Mouse (Mus musculus): ENCODE data around the gene Syt1. TPM values are rescaled to one million over a fixed set of nuclear protein-coding genes. Genes with fewer than 3 reads are reported as not detected.

Gene Syt1
- under 1 TPM; 0.05 to 0.06 TPM for total RNA-seq (2021)

DNA sequence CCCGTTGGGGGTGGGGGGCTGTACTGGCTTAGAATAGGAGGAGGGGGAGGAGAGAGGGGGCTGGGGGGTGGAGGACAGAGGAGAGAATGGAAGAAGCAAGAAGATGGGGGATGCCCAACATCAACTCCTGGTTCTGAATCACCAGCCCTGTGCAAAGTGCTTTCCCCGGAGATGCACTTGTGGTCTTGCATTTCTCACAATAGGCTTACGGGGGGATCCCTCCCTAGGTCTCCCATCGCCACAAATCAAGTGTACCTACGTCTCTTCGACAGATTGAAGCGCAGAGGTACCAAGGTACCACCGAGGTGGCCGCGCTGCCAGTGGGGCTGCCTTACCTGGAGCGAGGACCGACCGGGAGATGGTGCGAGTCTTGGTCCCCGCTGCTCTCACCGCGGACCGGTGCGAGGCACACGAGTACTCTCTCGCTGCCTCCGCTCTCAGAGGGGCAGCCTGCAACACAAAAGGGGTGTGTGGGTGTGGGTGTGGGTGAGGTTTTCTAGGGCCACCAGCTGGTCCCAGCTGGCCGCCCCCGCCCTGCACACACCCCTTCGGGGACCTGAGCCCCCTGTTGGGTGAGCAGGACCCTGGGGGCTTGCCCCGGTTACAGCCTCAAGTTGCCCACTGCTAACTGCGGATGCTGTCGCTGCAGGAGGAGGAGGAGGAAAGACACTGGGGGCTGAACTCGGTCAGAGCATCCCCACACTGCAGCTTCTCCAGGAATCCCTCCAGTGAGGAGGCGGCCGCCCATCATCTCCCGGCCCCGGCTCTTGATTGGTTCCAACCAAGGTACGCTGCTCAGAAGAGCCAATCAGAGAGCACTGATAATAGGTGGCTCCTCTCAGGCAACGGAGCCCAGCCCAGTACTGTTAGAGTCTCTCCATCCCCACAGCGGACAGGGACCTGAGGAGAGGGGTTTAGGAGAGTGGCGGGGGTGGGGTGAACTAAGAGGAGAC, at the start of gene Syt1:
Syt1 (minus strand) TSS at position 742 of the 953 bp plus-strand sequence.
- no peak for DNase-seq (ENCODE audit: low spot score)
- intact Hi-C loops (cut with DNase I) = no loop called here

DNA sequence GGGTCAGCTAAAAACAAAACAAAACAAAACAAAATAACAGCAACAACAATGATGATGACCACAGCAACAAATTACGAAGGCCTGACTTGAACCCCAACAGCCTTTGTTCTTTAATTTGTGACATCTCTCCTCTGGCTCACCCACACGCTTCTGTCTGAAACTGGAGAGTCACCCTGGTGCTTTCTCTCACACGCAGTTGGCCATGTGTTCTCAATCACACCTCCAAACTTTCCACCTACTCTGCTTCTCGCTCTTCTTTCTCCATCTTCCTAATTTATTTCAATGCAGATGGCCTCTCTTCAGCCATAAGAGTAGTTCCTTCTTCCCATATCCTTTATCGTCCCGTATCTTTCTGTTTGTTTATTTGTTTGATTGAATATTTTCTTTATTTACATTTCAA, 45.7 kb upstream of the Syt1 start:
- no peak for DNase-seq (ENCODE audit: low spot score)
- intact Hi-C loops (cut with DNase I) = no loop called here

DNA sequence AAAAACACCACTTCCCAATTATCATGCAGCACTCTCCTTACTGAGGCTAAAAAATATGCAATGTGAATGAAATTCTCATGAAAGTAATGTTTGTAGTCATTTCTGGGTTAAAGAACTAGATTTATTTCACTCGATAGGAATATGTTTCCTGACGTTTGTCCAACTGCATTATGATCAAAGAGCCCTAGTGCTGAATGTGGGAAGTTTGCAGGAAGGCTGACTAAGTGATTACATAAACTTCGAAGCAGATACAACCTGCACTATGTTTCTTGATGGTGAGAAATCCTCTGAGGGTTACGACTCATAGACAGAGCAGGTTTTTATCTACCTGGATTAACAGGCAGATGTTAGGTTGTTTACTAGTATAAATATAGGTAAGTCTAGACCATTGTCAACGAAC, 36.8 kb upstream of the Syt1 start:
- DNase-seq (ENCODE audit: low spot score) = no peak
- intact Hi-C loops (cut with DNase I) = no loop called here

DNA sequence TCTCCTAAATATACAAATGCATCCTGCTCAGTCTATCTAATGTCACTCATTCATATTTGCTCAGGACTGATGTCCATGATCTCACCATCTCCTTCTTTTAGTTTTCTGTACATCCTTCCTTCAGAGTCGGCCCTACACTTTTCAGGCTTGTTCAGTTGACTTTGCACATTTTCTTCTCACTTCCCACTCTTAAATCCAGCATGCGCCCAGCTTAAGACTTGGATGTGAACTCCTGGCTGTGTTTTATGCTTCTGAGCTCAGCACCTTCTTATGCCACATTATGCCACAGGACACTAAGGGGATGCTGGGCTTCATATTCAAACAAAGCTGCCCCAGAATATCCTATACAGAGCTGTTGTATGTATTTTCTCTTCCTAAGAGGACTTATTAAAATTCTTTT, 36.2 kb upstream of the Syt1 start:
- intact Hi-C loops (cut with DNase I) = no loop called here

DNA sequence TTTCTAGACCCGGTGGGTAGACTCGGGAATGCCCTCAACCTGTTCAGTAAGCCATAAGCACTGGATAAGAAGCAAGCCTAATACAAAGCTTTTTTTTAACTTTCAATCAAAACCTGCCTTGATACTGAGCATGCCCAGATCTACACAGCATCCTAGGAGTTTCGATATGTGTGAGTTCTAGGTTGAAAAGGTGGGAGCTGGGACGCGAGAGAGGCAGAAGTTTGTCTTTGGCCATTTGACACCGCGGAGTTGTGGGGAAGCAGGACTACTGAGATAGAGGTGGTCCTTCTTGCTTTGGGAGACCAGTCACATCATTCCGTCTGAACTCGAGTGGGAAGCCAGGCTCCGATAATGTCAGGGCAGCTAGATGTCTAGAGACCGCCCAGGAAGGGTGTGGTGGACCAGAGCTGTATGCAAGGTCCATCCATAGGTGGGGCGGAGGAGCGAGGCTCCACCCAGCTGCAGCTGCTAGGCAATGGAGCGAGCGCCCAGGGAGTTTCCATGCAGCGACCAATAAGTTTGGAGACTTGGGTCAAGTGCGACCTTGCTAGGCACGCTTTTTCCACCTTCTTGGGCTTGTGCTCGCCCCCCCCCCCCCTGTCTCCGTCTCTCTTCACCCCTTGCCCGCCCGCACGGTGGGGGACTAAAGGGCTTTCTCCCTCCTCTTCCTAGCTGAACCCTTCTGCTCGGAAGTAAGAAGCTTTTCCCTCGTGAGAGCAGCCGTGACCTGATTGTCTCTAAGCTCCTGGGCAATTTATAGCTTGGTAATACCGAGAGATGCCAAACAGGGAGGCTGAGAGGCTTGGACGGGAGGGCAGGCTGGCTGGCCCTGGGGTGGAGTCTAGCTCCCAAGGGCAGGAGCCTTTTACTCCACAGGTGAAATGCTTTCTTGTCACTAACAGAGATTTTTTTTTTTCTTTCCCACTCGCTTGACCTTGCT, 714 bp upstream of the Syt1 start:
- intact Hi-C loops (cut with DNase I) = no loop called here
- no peak for DNase-seq (ENCODE audit: low spot score)

More for the DNA sequence above, 36.2 kb upstream of the Syt1 start:
- DNase-seq (ENCODE audit: low spot score) = no peak

DNA sequence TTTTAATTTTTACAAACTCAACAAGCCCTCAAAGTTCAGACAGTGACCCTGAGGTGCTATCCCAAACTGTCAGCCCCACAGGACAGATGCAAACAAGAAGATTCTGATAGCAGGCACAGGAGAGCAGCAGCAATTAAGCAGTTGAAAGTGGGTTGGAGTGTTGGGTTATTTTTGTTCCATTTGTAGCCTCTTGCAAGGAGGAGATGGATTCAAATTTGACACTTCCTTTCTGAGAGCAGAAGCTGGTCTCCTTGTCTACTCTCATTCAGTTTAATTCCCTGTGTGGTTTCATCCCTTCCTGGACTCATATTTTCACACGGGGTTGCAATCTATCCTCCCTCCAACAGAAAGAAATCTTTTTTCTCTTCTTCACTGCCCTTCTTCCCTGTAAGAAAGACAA, 951 bp downstream of the Syt1 start:
- intact Hi-C loops (cut with DNase I) = loop anchor here (2.0 kb wide), 1 partner anchor 61 kb away; no protein-coding TSS in a partner anchor
- no peak for DNase-seq (ENCODE audit: low spot score)

DNA sequence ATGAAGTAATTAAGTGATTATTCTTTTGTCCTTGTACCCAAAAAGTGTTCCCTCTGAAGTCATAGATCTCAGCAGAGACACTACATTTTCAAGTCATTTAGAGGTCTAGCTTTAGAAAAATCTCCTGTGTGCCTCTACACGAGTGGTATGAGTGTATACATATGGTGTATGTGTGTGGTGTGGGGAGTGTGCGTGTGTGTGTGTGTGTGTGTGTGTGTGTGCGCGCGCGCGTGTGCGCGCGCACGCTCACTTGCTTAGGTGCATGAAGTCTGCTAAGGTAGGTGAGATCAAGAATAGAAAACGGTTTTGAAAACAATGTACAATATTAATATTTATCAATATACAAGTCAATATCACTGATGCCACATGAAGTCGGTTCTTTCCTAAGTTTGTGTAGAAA, 2.3 kb downstream of the Syt1 start:
- DNase-seq (ENCODE audit: low spot score) = no peak
- intact Hi-C loops (cut with DNase I) = loop anchor here (2.0 kb wide), 1 partner anchor 62 kb away; no protein-coding TSS in a partner anchor

DNA sequence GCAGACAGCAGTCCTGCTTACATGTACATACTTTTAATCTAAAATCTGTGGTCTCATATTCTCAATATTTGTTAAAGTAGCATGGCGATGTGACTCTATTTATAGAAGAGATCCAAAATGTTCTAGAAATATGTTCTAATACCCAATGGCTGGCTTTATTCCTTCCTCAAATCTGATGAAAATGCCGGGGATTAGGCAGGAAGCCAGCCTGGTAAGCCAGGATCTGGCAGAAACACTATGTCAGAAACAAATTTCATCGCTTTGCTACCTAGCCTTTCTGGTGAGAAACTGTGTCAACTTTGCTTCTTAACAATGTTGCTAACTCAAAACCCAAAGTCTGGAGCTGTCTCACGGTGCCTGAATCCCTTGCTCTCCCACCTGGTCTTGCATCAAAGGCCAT, 7.3 kb downstream of the Syt1 start:
- intact Hi-C loops (cut with DNase I) = no loop called here
- no peak for DNase-seq (ENCODE audit: low spot score)

DNA sequence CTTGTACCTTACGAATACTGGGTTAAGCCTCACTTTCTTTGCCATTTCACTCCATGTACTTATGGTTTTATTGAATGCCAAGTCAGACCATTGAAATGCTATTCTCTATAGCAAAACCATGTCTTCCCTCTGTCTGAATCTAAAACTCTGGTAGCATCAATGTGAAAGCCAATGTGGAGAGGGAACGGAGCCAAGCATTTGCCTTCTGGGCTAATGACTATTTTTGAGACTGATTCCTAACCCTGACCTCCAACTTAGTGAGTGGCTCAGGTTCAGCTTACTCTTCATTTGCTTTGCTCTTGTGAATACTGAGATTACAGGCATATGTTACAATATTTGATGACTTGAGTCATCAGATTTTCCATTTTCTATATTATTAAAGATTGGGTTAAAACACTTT, 23.5 kb downstream of the Syt1 start:
- DNase-seq (ENCODE audit: low spot score) = no peak
- intact Hi-C loops (cut with DNase I) = no loop called here

DNA sequence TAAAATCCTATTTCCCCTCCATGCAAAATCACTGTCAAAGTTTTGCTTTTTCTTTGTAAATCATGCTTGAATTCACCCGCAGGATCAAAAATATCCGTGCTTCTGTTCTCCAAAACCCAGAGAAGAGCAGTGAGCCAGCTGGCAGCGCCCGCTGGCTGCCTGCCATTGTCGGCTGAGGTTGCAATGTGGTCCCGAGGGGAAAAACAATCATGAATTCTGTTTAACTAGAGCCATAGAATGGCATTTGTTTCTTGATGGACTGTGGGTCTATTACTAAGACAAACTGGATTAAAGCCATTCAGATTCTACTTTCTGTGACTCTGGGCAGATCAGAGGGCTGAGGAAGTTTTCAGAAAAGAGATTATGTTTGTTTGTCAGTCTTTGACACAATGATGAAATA, 31.1 kb downstream of the Syt1 start:
- intact Hi-C loops (cut with DNase I) = no loop called here
- peak; percentile 9 for DNase-seq (ENCODE audit: low spot score)

DNA sequence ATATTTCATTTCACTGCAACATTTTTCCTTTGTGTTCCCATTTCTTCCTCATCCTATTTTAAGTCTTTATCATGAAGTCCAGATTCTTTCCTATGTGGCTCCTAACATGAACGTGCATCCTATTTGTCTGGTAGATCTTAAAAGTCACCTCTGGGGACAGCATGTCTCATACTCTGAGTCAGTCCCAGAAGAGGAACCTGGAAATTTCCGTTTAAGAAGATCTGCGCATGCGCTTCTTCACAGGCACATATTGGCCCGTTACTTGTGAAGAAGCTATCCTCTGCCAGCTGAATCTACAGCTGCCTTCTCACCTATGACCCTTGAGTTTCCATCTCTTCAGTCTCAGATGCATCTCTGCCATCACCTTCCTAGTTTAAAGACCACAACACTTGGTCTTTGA, 55.8 kb downstream of the Syt1 start:
- intact Hi-C loops (cut with DNase I) = no loop called here

DNA sequence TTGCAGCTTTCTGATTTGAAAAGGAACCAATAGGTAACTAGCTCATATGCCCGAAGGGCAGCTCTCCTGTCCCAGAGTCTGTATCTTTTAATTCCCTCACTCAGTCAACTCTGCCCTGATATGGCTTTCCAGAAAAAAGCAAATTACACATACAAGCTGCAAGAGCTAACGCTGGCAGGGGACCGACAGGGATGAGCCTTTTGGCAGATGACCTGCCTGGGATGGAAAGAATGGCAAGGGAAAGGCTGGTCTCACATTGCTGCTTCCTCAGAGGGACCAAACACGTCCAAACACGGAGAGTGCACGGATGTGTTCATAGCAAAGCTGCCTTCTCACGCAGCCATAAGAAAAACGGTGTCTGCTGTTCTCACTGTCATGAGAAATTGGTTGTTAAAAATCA, 58.6 kb downstream of the Syt1 start:
- DNase-seq (ENCODE audit: low spot score) = no peak

More for the DNA sequence above, 55.8 kb downstream of the Syt1 start:
- no peak for DNase-seq (ENCODE audit: low spot score)

DNA sequence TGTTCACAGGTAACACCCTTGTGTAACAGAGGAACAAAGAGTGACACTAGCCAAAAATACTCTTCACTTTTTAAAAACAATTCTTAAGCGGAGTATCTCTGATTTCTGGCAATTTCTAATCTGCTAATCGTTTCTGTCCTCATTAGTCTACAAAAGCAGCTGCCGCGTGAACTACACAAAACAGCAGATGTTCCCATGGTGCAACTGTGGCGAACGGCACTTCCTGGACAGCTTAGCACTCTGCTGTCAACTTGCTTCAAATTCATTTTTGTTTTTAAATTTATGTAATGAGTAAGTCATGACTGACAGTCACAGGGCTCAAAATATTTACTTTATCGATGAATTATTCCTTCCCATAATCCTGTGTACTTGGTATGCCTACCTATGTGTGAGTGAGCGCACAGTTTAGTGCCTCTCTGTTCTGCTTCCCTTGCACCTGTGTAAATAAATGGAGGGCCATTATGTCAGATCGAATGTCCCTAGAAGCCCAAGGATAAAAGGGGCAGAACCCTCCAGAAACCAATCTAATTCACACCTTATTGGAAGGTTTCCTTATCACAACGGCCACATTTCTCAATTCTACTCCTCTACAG, 73.8 kb downstream of the Syt1 start:
- intact Hi-C loops (cut with DNase I) = no loop called here
- DNase-seq (ENCODE audit: low spot score) = no peak

More for the DNA sequence above, 58.6 kb downstream of the Syt1 start:
- intact Hi-C loops (cut with DNase I) = no loop called here

DNA sequence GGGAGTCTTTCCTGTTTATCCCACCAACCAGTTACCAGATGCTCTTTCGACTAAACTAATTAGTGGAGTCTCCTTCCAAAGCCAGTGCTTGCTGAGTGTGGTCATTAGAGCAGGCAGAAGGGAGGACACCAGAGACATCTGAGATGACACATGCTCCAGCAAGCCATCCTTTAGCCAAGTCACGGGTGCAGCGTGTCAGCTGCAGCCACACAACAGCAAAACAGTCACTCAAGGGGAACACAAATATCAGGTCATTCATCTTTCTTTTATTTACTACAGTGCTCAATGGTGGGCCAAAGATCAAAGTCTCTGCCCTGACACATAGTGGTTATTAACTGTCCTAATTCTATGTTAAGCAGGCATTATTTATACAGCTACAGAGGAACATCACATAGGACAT, 80.5 kb downstream of the Syt1 start:
- DNase-seq (ENCODE audit: low spot score) = no peak
- intact Hi-C loops (cut with DNase I) = no loop called here

DNA sequence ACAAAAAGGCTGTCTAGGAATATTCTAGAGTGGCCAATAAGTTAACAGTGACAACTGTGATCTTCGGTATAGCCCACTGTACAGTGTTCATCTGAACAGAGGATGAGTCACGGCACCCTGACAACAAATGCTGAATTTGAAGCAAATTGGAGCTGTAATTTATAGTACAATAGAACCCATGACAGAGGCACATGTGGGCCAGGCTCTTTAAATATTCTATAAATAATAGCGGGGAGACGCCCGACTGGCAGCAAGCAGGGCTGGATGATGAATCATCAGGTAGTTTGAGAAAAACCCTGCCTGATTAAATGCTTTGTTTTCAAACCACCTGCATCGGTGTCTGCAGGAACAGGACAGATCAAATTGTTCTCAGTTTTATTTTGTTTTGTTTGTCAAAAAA, 81.1 kb downstream of the Syt1 start:
- intact Hi-C loops (cut with DNase I) = no loop called here
- no peak for DNase-seq (ENCODE audit: low spot score)

DNA sequence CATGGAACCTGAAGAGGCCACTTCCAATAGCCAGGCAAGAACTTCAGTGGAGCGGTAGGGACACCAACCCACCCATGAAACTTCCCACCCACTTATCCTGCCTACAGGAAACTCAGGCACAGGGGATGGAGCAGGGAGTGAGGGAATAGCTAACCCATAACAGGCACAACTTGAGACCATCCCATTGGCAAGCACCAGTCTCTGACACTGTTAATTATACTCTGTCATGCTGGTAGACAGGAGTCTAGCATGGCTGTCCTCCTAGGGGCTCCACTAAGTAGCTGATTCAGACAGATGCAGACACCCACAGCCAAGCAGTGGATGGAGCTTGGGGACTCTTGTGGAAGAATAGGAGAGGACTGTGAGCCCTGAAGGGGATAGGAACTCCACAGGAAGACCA, 105.5 kb downstream of the Syt1 start:
- DNase-seq (ENCODE audit: low spot score) = no peak
- intact Hi-C loops (cut with DNase I) = no loop called here

DNA sequence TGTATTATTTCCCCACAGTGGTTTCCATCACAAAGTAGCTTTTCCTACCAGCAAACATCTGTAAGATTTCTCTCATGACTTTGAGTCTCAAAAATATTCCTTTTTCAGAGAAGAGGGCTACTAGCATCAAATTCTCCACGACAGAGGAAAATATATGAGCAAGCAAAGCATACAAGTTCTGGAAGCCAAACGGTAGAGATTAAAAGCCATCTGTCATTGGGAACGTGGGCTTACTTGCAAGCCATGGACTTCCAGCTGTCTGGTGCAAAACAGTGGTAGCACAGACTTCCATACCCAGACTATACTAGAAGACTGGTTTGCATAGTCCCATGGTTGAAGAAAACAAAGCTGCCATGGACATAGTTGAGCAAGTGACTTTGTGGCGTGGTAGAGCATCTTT, 106.4 kb downstream of the Syt1 start:
- intact Hi-C loops (cut with DNase I) = no loop called here
- DNase-seq (ENCODE audit: low spot score) = no peak

DNA sequence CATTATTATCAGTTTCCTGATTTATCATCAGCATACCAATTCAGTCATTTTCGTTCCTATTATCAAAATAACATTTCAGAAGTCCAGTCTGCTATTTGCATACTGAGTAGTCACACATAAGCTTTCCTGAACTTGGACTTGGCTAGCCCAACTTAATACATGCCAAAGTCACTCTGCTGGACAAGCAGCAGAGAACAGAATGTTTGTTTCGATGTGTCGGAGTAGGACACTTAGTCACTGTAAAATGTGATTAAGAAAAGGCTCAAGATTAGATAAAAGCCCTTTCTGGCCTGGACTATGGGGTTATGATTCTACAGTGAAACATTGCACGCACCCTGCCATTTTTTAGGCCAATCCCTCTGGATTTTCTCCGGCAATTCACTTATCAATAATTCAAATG, 114.3 kb downstream of the Syt1 start:
- intact Hi-C loops (cut with DNase I) = no loop called here

DNA sequence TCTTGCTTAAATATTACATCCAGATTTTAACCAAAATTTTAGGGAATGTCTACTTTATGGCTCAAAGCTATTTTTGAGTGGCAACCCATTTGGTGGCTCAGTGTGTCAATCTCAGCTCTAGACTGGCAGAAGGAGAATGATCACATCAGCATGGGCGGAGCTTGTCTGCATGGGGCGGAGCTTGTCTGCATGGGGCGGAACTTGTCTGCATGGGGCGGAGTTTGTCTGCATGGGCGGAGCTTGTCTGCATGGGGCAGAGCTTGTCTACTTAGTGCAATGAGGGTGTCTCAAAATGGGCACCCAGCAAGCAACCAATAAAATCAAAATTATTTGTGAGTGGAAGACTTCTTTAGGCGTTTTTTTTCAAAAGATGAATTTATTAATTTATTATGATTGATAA, 117.5 kb downstream of the Syt1 start:
- intact Hi-C loops (cut with DNase I) = no loop called here
- DNase-seq (ENCODE audit: low spot score) = no peak

More for the DNA sequence above, 114.3 kb downstream of the Syt1 start:
- DNase-seq (ENCODE audit: low spot score) = no peak

DNA sequence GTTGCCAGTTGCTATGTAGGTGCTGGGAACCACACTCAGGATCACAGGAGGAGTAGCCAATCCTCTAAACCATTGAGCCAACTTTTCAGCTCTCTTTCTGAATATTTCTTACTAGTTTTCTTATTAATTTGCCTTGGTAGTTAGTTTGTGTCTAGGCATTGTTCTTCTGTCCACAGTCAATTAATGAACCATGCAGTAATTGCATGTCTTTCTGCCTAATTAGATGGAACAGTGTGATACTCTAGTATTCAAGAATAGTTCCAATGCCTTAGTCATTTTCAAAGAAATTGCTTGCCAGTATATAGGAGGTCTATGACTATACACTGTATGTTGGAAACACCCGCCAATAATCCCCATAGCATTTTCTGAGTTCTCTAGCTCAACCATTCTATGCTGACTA, 118.3 kb downstream of the Syt1 start:
- intact Hi-C loops (cut with DNase I) = no loop called here
- no peak for DNase-seq (ENCODE audit: low spot score)

Measured in heart, postnatal 25 days (tissue).